Mouse (Mus musculus): Measurements from ENCODE around the gene Slc4a4. TPM values are rescaled to one million over a fixed set of nuclear protein-coding genes. Genes with fewer than 3 reads are reported as not detected.

Slc4a4 gene
- total RNA-seq (2014; rRNA removed; ENCODE audit: low replicate concordance), result 10.6 and 17.0 TPM in 2 replicates
- 4.4 and 5.1 TPM in 2 replicates for polyA plus RNA-seq (2015; fragmentation: Nextera tagmentation; extraction: Ambion mirVana)

- Histone ChIP-seq H3K4me3 (ENCODE audit: low read depth, low read length) (peak within 1 kb of the TSS; percentile 76), H3K4me1 (ENCODE audit: control insufficient read depth, insufficient read depth) (no peaks in the 10 kb centered on the region), H3K36me3 (replicated peaks; ENCODE audit: control insufficient read depth, insufficient read depth, low read length) (no peaks in the 10 kb centered on the region), H3K9ac (replicated peaks; ENCODE audit: low read depth, low read length) (peak within 1 kb of the TSS; percentile 73), H3K27me3 (ENCODE audit: control insufficient read depth, insufficient read depth, low read length) (no peaks in the 10 kb centered on the region; the same call in 1 of the 2 replicates), H3K4me2 (ENCODE audit: low read depth, low read length) (peak within 1 kb of the TSS; percentile 71), H3K27ac (ENCODE audit: low read depth) (peak within 1 kb of the TSS; percentile 76), H3K9me3 (replicated peaks; ENCODE audit: control insufficient read depth, low read length) (no peaks in the 10 kb centered on the region)
- DNase-seq (ENCODE audit: low spot score) (peak; percentile 27), ATAC-seq (ENCODE audit: insufficient read depth, low read depth) (peak; percentile 78)
- WGBS, result under 1% methylated on average over 80 of the region's 119 CpGs
- TF ChIP-seq EP300 (IDR thresholded peaks at IDR 0.05; ENCODE audit: low read depth), result no peak
- TF ChIP-seq CTCF (IDR thresholded peaks at IDR 0.05; ENCODE audit: low read depth), result no peak
Observed at GRCm38 (mm10) chr5:88886668-88887555, at the start of gene Slc4a4. TSS of gene Slc4a4 (plus strand) at chr5:88886818.

GRCm38 (mm10) chr5:88840080-88840798, 46.4 kb upstream of the Slc4a4 start:
- no peak for DNase-seq (ENCODE audit: low spot score)
- Histone ChIP-seq H3K27me3 (ENCODE audit: control insufficient read depth, insufficient read depth, low read length) (no peaks in the 10 kb centered on the region), H3K4me1 (ENCODE audit: control insufficient read depth, insufficient read depth) (no peaks in the 10 kb centered on the region), H3K9ac (replicated peaks; ENCODE audit: low read depth, low read length) (no peak overlapping the region), H3K27ac (ENCODE audit: low read depth) (no peak overlapping the region), H3K36me3 (replicated peaks; ENCODE audit: control insufficient read depth, insufficient read depth, low read length) (no peaks in the 10 kb centered on the region), H3K9me3 (replicated peaks; ENCODE audit: control insufficient read depth, low read length) (no peaks in the 10 kb centered on the region), H3K4me3 (ENCODE audit: low read depth, low read length) (no peak overlapping the region), H3K4me2 (ENCODE audit: low read depth, low read length) (no peak overlapping the region)
- no peak for ATAC-seq (ENCODE audit: insufficient read depth, low read depth)
- 71% methylated on average over 5 of the region's 5 CpGs for WGBS
- TF ChIP-seq EP300 (IDR thresholded peaks at IDR 0.05; ENCODE audit: low read depth) (no peak), CTCF (IDR thresholded peaks at IDR 0.05; ENCODE audit: low read depth) (no peak)

- DNase-seq (ENCODE audit: low spot score) (no peak), ATAC-seq (ENCODE audit: insufficient read depth, low read depth) (no peak)
- H3K4me2 ChIP-seq (ENCODE audit: low read depth, low read length), result no peak overlapping the region
- no peak overlapping the region for H3K27ac ChIP-seq (ENCODE audit: low read depth)
- no peaks in the 10 kb centered on the region for H3K4me1 ChIP-seq (ENCODE audit: control insufficient read depth, insufficient read depth)
- no peak for TF ChIP-seq CTCF (IDR thresholded peaks at IDR 0.05; ENCODE audit: low read depth)
- TF ChIP-seq EP300 (IDR thresholded peaks at IDR 0.05; ENCODE audit: low read depth), result no peak
- H3K9me3 ChIP-seq (replicated peaks; ENCODE audit: control insufficient read depth, low read length), result no peaks in the 10 kb centered on the region
- no peak overlapping the region for H3K4me3 ChIP-seq (ENCODE audit: low read depth, low read length)
- H3K36me3 ChIP-seq (replicated peaks; ENCODE audit: control insufficient read depth, insufficient read depth, low read length), result no peaks in the 10 kb centered on the region
- no peaks in the 10 kb centered on the region for H3K27me3 ChIP-seq (ENCODE audit: control insufficient read depth, insufficient read depth, low read length)
- WGBS, result 90% methylated on average over 3 of the region's 3 CpGs
- no peak overlapping the region for H3K9ac ChIP-seq (replicated peaks; ENCODE audit: low read depth, low read length)
Observed at GRCm38 (mm10) chr5:88857311-88857710, 29.3 kb upstream of the Slc4a4 start.

- TF ChIP-seq CTCF (IDR thresholded peaks at IDR 0.05; ENCODE audit: low read depth), result no peak
- TF ChIP-seq EP300 (IDR thresholded peaks at IDR 0.05; ENCODE audit: low read depth), result no peak
- 82% methylated on average over 4 of the region's 4 CpGs for WGBS
- H3K4me3 ChIP-seq (ENCODE audit: low read depth, low read length), result no peak overlapping the region
- H3K9ac ChIP-seq (replicated peaks; ENCODE audit: low read depth, low read length), result no peak overlapping the region
- no peak overlapping the region for H3K27ac ChIP-seq (ENCODE audit: low read depth)
- no peaks in the 10 kb centered on the region for H3K4me1 ChIP-seq (ENCODE audit: control insufficient read depth, insufficient read depth)
- ATAC-seq (ENCODE audit: insufficient read depth, low read depth) (no peak), DNase-seq (ENCODE audit: low spot score) (no peak)
- no peaks in the 10 kb centered on the region for H3K9me3 ChIP-seq (replicated peaks; ENCODE audit: control insufficient read depth, low read length)
- H3K27me3 ChIP-seq (ENCODE audit: control insufficient read depth, insufficient read depth, low read length), result no peaks in the 10 kb centered on the region
- H3K4me2 ChIP-seq (ENCODE audit: low read depth, low read length), result no peak overlapping the region
- no peaks in the 10 kb centered on the region for H3K36me3 ChIP-seq (replicated peaks; ENCODE audit: control insufficient read depth, insufficient read depth, low read length)
Observed at GRCm38 (mm10) chr5:88857801-88858200, 28.8 kb upstream of the Slc4a4 start.

- Histone ChIP-seq H3K27ac (ENCODE audit: low read depth) (no peak overlapping the region), H3K4me1 (ENCODE audit: control insufficient read depth, insufficient read depth) (no peaks in the 10 kb centered on the region), H3K36me3 (replicated peaks; ENCODE audit: control insufficient read depth, insufficient read depth, low read length) (no peaks in the 10 kb centered on the region), H3K27me3 (ENCODE audit: control insufficient read depth, insufficient read depth, low read length) (no peaks in the 10 kb centered on the region), H3K4me2 (ENCODE audit: low read depth, low read length) (no peak overlapping the region), H3K9ac (replicated peaks; ENCODE audit: low read depth, low read length) (no peak overlapping the region), H3K4me3 (ENCODE audit: low read depth, low read length) (no peak overlapping the region), H3K9me3 (replicated peaks; ENCODE audit: control insufficient read depth, low read length) (no peaks in the 10 kb centered on the region)
- no peak for DNase-seq (ENCODE audit: low spot score)
- no peak for ATAC-seq (ENCODE audit: insufficient read depth, low read depth)
- 78% methylated on average over 4 of the region's 4 CpGs for WGBS
- TF ChIP-seq CTCF (IDR thresholded peaks at IDR 0.05; ENCODE audit: low read depth), result no peak
- no peak for TF ChIP-seq EP300 (IDR thresholded peaks at IDR 0.05; ENCODE audit: low read depth)
Observed at GRCm38 (mm10) chr5:88858226-88858625, 28.4 kb upstream of the Slc4a4 start.
